Mouse (Mus musculus) right cerebral cortex, postnatal 36 days (tissue): ENCODE measurements around the gene Ssxb2.
"Not testable (repeated sequence)": the region's sequence is repeated elsewhere in the genome, so short reads cannot be mapped to it uniquely, and the experiment has no call there.

Experiments
- DNase-seq, 2 experiments: peaks; one replicate each; pipeline ENCODE4 v3.0.0; 2022; ENCODE audit warnings: low spot score in 2 of 2, mixed read lengths in 1 of 2

The Ssxb2 gene

GRCm38 (mm10) chrX:8461626-8462025 is at the start of gene Ssxb2:
Gene Ssxb2 (minus strand): TSS chrX:8461726.
- not testable (repeated sequence) for DNase-seq

DNA sequence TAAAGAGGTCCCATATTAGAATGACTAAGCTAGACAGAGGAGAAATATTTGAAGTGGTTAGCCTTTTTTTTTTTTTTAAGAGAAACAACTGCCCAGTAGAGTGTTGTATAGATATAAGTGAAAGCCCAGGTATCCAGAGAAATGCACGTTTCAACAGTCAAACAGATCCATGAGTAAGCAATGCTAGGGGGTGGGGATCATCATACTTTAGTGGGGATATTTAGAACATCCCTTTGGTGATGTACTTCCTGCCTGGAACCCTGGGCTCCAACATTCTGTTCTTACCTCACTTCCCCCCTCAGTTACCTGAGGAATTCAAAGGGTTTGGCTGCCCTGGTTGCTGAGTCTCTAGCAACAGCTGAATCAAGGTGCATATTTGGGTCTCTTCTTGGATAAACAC is 48.5 kb downstream of the Ssxb2 start, which contains the start of gene Ssxb1:
Gene Ssxb1, plus strand, starts transcription at position 301 of the 400 bp plus-strand sequence.
- not testable (repeated sequence) for DNase-seq
